Comparison of ENCODE assay signal across 24 mouse cellular contexts in the genomic region with DNA sequence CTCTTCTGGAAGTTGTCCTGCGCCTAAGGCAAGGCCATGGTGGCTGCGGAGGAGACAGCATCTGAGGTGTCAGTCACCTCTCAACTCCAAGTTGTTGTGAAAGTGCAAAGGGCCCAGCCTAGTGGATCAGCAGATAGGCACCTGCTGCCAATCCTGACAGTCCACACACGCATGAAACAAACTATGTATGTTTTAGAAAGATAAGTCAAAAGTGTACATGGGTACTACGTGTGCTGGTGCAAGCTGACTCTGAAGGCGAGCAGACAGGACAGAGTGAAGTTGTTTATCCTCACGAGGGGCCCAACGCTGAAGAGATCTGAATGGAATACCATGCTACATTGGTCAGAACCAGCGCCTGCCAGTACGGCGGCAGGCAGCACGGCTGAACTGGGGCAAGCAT. TPM values are rescaled to one million over a fixed set of nuclear protein-coding genes. Genes with fewer than 3 reads are reported as not detected.
DNase-seq lines count a peak whose midpoint lies in the region; ATAC-seq and TF ChIP-seq lines count a peak whose summit lies in the region.
"Had no signal": no experiment of that assay in that cellular context is flagged by ENCODE, and none has a peak within 500 bp of the region (broad histone marks: within the 10 kb centered on the region; RNA-seq: fewer than 3 reads in every experiment).

No protein-coding gene starts in this region.

- H3K9me3 ChIP-seq in liver, embryonic 12.5 days (replicated peaks): no peaks in the 10 kb centered on the region
- H3K9me3 ChIP-seq in liver, embryonic 14.5 days (ENCODE audit: control insufficient read depth, low read length): no peaks in the 10 kb centered on the region
- H3K9me3 ChIP-seq in liver, embryonic 16.5 days (replicated peaks; ENCODE audit: control insufficient read depth, low read length): no peaks in the 10 kb centered on the region
- H3K9me3 ChIP-seq in intestine, postnatal 0 days (ENCODE audit: control insufficient read depth): no peaks in the 10 kb centered on the region
- H3K9me3 ChIP-seq: embryonic facial prominence, embryonic 13.5 days; embryonic facial prominence, embryonic 15.5 days; forebrain, embryonic 10.5 days; forebrain, embryonic 12.5 days had no signal

- H3K4me3 ChIP-seq in liver, embryonic 12.5 days: no peak overlapping the region
- H3K4me3 ChIP-seq in liver, embryonic 14.5 days (ENCODE audit: insufficient read depth in 1 of 2, low read depth in 2 of 2, low read length in 2 of 2): no peak overlapping the region
- H3K4me3 ChIP-seq in liver, embryonic 16.5 days (ENCODE audit: low read depth, low read length): no peak overlapping the region
- H3K4me3 ChIP-seq in intestine, postnatal 0 days (ENCODE audit: low read depth, low read length): no peak overlapping the region
- H3K4me3 ChIP-seq: embryonic facial prominence, embryonic 13.5 days; embryonic facial prominence, embryonic 15.5 days; erythroblast, embryonic 14.5 days; forebrain, embryonic 10.5 days; forebrain, embryonic 12.5 days had no signal

- DNase-seq in c-Kit-positive CD71-positive TER-119-negative erythroid progenitor cells, embryonic 14.5 days (ENCODE audit: low read depth): peak; percentile 13
- peak in 1 of 3 experiments; percentile 10 for DNase-seq in liver, embryonic 14.5 days (ENCODE audit: low read depth in 3 of 3, low spot score in 3 of 3)
- DNase-seq in frontal cortex, postnatal 25 days (ENCODE audit: low spot score in 2 of 2): no peak
- DNase-seq in spleen, postnatal 14 days (ENCODE audit: low spot score in 2 of 2): no peak
- no peak for DNase-seq in layer of hippocampus, postnatal 36 days
- DNase-seq: adrenal gland, adult 8-10 months; adrenal gland, postnatal 36 days; cerebellum, adult 11 months; cerebellum, adult 18-20 months; cerebellum, adult 8-10 months; cerebellum, adult 9-11 months; cerebellum, postnatal 14 days; cerebellum, postnatal 36 days; embryo, embryonic 11 days had no signal

- peak; percentile 76 for ATAC-seq in liver, embryonic 12.5 days
- ATAC-seq in liver, embryonic 14.5 days (ENCODE audit: insufficient read depth): peak; percentile 63
- peak; percentile 84 for ATAC-seq in liver, embryonic 16.5 days (ENCODE audit: low read depth)
- ATAC-seq in intestine, postnatal 0 days: no peak
- ATAC-seq: forebrain, embryonic 14.5 days; forebrain, embryonic 16.5 days had no signal

- H3K27me3 ChIP-seq in liver, embryonic 12.5 days (replicated peaks): no peaks in the 10 kb centered on the region
- no peaks in the 10 kb centered on the region for H3K27me3 ChIP-seq in liver, embryonic 14.5 days (ENCODE audit: control insufficient read depth, insufficient read depth, low read length)
- H3K27me3 ChIP-seq in liver, embryonic 16.5 days (ENCODE audit: control insufficient read depth, insufficient read depth, low read depth, low read length): no peaks in the 10 kb centered on the region
- H3K27me3 ChIP-seq in intestine, postnatal 0 days (replicated peaks; ENCODE audit: control insufficient read depth, insufficient read depth, low read length): no peaks in the 10 kb centered on the region
- H3K27me3 ChIP-seq: embryonic facial prominence, embryonic 13.5 days; embryonic facial prominence, embryonic 15.5 days; forebrain, embryonic 12.5 days had no signal

- 0 out of 2 replicates have a peak overlapping the region, but pooled peaks have one; percentile 6 for H3K4me2 ChIP-seq in liver, embryonic 12.5 days
- H3K4me2 ChIP-seq in liver, embryonic 14.5 days (ENCODE audit: low read depth): no peak overlapping the region
- H3K4me2 ChIP-seq in liver, embryonic 16.5 days (ENCODE audit: low read depth, low read length): no peak overlapping the region
- no peak overlapping the region for H3K4me2 ChIP-seq in intestine, postnatal 0 days (replicated peaks; ENCODE audit: low read depth)
- H3K4me2 ChIP-seq: embryonic facial prominence, embryonic 13.5 days; embryonic facial prominence, embryonic 15.5 days; forebrain, embryonic 12.5 days had no signal

- 79% methylated on average over 11 of the region's 11 CpGs for WGBS in liver, embryonic 12.5 days (ENCODE audit: insufficient replicate concordance)
- WGBS in liver, embryonic 14.5 days (ENCODE audit: insufficient replicate concordance): 81% methylated on average over 11 of the region's 11 CpGs
- 76% methylated on average over 11 of the region's 11 CpGs for WGBS in liver, embryonic 16.5 days (ENCODE audit: insufficient replicate concordance)
- WGBS in intestine, postnatal 0 days: 93% methylated on average over 11 of the region's 11 CpGs

- no peak for TF ChIP-seq CTCF in liver, embryonic 14.5 days (IDR thresholded peaks at IDR 0.05; ENCODE audit: low read depth)
- no peak for TF ChIP-seq CTCF in intestine, postnatal 0 days (IDR thresholded peaks at IDR 0.05; ENCODE audit: low read depth)

- H3K4me1 ChIP-seq in liver, embryonic 12.5 days: peaks cover 17% of the 10 kb centered on the region
- H3K4me1 ChIP-seq in liver, embryonic 14.5 days (replicated peaks; ENCODE audit: control insufficient read depth in 2 of 2, insufficient read depth in 2 of 2, low read length in 1 of 2): no peaks in the 10 kb centered on the region
- H3K4me1 ChIP-seq in liver, embryonic 16.5 days (ENCODE audit: control insufficient read depth, low read depth, low read length): no peaks in the 10 kb centered on the region
- H3K4me1 ChIP-seq in intestine, postnatal 0 days (replicated peaks; ENCODE audit: control insufficient read depth, insufficient read depth, low read length): no peaks in the 10 kb centered on the region
- H3K4me1 ChIP-seq: embryonic facial prominence, embryonic 13.5 days; embryonic facial prominence, embryonic 15.5 days; forebrain, embryonic 10.5 days; forebrain, embryonic 12.5 days had no signal

- TF ChIP-seq EP300 in liver, embryonic 14.5 days (IDR thresholded peaks at IDR 0.05; ENCODE audit: low read depth): peak; percentile 61

- H3K27ac ChIP-seq in liver, embryonic 12.5 days: peak overlapping the region; percentile 46; the same call in 1 of the 2 replicates
- H3K27ac ChIP-seq in liver, embryonic 14.5 days: no peak overlapping the region
- peak overlapping the region; percentile 37; the same call in 1 of the 2 replicates for H3K27ac ChIP-seq in liver, embryonic 16.5 days (ENCODE audit: low read length)
- H3K27ac ChIP-seq in intestine, postnatal 0 days (ENCODE audit: low read depth, low read length): no peak overlapping the region
- H3K27ac ChIP-seq: embryonic facial prominence, embryonic 13.5 days; embryonic facial prominence, embryonic 15.5 days; forebrain, embryonic 10.5 days; forebrain, embryonic 12.5 days had no signal

- H3K36me3 ChIP-seq in liver, embryonic 12.5 days: peaks cover 94% of the 10 kb centered on the region
- H3K36me3 ChIP-seq in liver, embryonic 14.5 days (replicated peaks; ENCODE audit: control insufficient read depth, insufficient read depth, low read depth): peaks cover 8% of the 10 kb centered on the region; the same call in 1 of the 2 replicates
- H3K36me3 ChIP-seq in liver, embryonic 16.5 days (ENCODE audit: control insufficient read depth, insufficient read depth): peaks cover 10% of the 10 kb centered on the region
- H3K36me3 ChIP-seq in intestine, postnatal 0 days (ENCODE audit: control insufficient read depth, insufficient read depth): peaks cover 93% of the 10 kb centered on the region

- no peak overlapping the region for H3K9ac ChIP-seq in liver, embryonic 12.5 days
- H3K9ac ChIP-seq in liver, embryonic 14.5 days (replicated peaks): no peak overlapping the region
- no peak overlapping the region for H3K9ac ChIP-seq in liver, embryonic 16.5 days (ENCODE audit: low read depth, low read length)
- H3K9ac ChIP-seq in intestine, postnatal 0 days (ENCODE audit: low read depth, low read length): no peak overlapping the region
- H3K9ac ChIP-seq: embryonic facial prominence, embryonic 13.5 days; embryonic facial prominence, embryonic 15.5 days; forebrain, embryonic 12.5 days had no signal

RNA-seq across cellular contexts. Expression of a gene that starts 36.4 kb away (rescaled TPM):
- 20.5 and 23.0 TPM in 2 replicates for polyA plus RNA-seq in liver, embryonic 12.5 days (2016; fragmentation: Nextera tagmentation; extraction: Ambion mirVana)
- polyA plus RNA-seq in liver, embryonic 14.5 days (2012; rRNA removed): 6.9 and 27.3 TPM in 2 replicates
- 12.4 and 15.9 TPM in 2 replicates for polyA plus RNA-seq in liver, embryonic 14.5 days (2014; fragmentation: Nextera tagmentation; extraction: Ambion mirVana)
- polyA plus RNA-seq in liver, embryonic 16.5 days (2015; fragmentation: Nextera tagmentation; extraction: Ambion mirVana): 10.0 and 13.6 TPM in 2 replicates
- polyA plus RNA-seq in intestine, postnatal 0 days (2015; fragmentation: Nextera tagmentation; extraction: Ambion mirVana): 19.7 and 21.8 TPM in 2 replicates
- 100 to 1,000 TPM; 282 to 292 TPM for total RNA-seq in layer of hippocampus, postnatal 36 days (2021)

Comparison
In these comparisons a context has a peak if more than half of its experiments do, and no peak if none do; other contexts are left out.
1. H3K27ac ChIP-seq: peak in liver, embryonic 12.5 days (single experiment) and liver, embryonic 16.5 days (single experiment); none in liver, embryonic 14.5 days (single experiment) and intestine, postnatal 0 days (single experiment).